Mouse (Mus musculus) embryonic facial prominence, embryonic 14.5 days (tissue): ENCODE measurements around the gene Rint1. TPM values are rescaled to one million over a fixed set of nuclear protein-coding genes. Genes with fewer than 3 reads are reported as not detected.

Experiments
- ATAC-seq: fragments of 200-750 bp; cut with Nextera tagmentation; 2 replicates; pipeline ENCODE4 v1.8.0; 2017; ENCODE audit warnings: low read depth, moderate number of reproducible peaks, moderate TSS enrichment
- DNase-seq: peaks from one replicate; pipeline ENCODE4 v3.0.0-alpha.2; 2015; ENCODE audit warnings: low spot score
- H3K27ac ChIP-seq: fragments of 300-500 bp; sonication (generic); replicated peaks from 2 replicates; pipeline ENCODE4 v1.5.1; 2014; ENCODE audit warnings: low read depth, mild to moderate bottlenecking, low read length, moderate library complexity
- H3K27me3 ChIP-seq: fragments of 300-500 bp; sonication (generic); replicated peaks from 2 replicates; pipeline ENCODE4 v1.6.1; 2014; ENCODE audit warnings: low read length; ENCODE audit not compliant: control insufficient read depth, insufficient read depth
- H3K36me3 ChIP-seq: fragments of 300-500 bp; sonication (generic); 2 replicates; pipeline ENCODE4 v1.6.1; 2014; ENCODE audit warnings: low read length, mixed read lengths; ENCODE audit not compliant: control insufficient read depth, insufficient read depth
- H3K4me1 ChIP-seq: fragments of 300-500 bp; sonication (generic); 2 replicates; pipeline ENCODE4 v1.6.1; 2014; ENCODE audit warnings: antibody characterized with exemption, low read length; ENCODE audit not compliant: control insufficient read depth, insufficient read depth
- H3K4me2 ChIP-seq: fragments of 300-500 bp; sonication (generic); 2 replicates; pipeline ENCODE4 v1.6.1; 2014; ENCODE audit warnings: low read depth, mild to moderate bottlenecking, low read length, moderate library complexity, mixed read lengths
- H3K4me3 ChIP-seq: fragments of 300-500 bp; sonication (generic); 2 replicates; pipeline ENCODE4 v1.5.1; 2014; ENCODE audit warnings: low read depth, mild to moderate bottlenecking, low read length
- H3K9ac ChIP-seq: fragments of 300-500 bp; sonication (generic); 2 replicates; pipeline ENCODE4 v1.6.1; 2014; ENCODE audit warnings: low read depth, mild to moderate bottlenecking, low read length, moderate library complexity, mixed read lengths
- H3K9me3 ChIP-seq: fragments of 300-500 bp; sonication (generic); 2 replicates; pipeline ENCODE4 v1.6.1; 2016; ENCODE audit warnings: low read length; ENCODE audit not compliant: control insufficient read depth
- WGBS: fragments of 180-500 bp; shearing (Covaris S2); extraction: QIAGEN DNeasy Blood & Tissue Kit; methylation state at CpG from one replicate; pipeline ENCODE4 v1.1.7; 2014; 5-methylcytosine and 5-hydroxymethylcytosine counted together
- polyA plus RNA-seq: library from polyadenylated mRNA; unstranded; fragments of >200 nt; fragmentation: Nextera tagmentation; extraction: Ambion mirVana; gene quantifications from 2 replicates; pipeline ENCODE4 v1.2.1, GENCODE M21; 2014

Gene Rint1
- polyA plus RNA-seq, 1 experiment from 2014 or later, result 27.1 TPM

DNA sequence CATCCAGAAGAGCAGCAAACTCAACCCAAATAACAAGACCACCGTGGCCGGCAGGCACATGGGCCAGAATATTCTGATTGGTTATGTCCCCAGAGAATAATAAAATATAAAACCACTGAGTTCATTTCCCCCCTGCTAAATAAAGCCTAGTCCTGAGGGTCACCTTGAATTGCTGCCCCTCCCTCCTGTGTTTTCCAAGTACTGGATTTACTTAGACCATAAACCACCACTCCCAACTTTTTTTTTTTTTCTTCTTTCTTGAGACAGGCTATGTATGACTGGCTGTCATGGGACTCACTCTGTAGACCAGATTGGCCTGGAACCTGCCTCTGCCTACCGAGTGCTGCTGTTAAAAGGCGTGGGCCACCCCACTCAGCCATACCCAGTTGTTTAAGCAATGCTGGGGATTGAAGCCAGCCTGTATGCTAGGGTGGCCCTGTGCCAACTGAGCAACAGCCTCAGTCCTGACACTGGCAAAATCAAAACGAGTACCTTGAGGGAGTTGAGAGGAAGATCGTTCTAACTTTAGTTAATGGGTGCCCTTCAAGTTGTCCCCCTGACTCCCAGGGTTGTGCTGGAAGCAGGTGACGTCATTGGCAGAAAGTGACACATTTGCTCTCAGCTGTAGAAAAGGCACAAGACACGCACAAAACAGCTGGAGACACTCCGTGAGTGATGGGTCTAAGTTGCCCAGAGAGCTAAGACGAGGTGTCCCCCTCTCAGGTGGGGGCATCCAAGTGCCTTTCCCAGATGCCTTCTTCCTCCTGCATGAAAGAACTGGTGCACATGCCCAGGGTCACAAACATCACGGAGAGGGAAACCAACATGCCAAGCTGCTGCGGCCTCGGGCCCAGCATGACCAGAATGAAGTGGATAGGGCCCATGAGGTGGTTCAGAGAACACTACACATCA lies 76.8 kb downstream of the Rint1 start:
- no peak overlapping the region for H3K4me2 ChIP-seq
- H3K9ac ChIP-seq, result no peak overlapping the region
- no peaks in the 10 kb centered on the region for H3K27me3 ChIP-seq
- H3K4me1 ChIP-seq, result no peaks in the 10 kb centered on the region
- DNase-seq (no peak), ATAC-seq (no peak; the same call in 1 of the 2 replicates)
- no peak overlapping the region for H3K27ac ChIP-seq
- H3K4me3 ChIP-seq, result no peak overlapping the region
- 0 out of 2 replicates have a peak, but pooled peaks cover 3% of the 10 kb centered on the region for H3K36me3 ChIP-seq
- WGBS, result 81% methylated on average over 13 of the region's 13 CpGs
- no peaks in the 10 kb centered on the region for H3K9me3 ChIP-seq

- H3K9me3 ChIP-seq, result no peaks in the 10 kb centered on the region
- DNase-seq, result no peak
- 90% methylated on average over 5 of the region's 5 CpGs for WGBS
Observed at GRCm38 (mm10) chr5:23865941-23866340, 78.4 kb downstream of the Rint1 start.

More at GRCm38 (mm10) chr5:23865941-23866340, 78.4 kb downstream of the Rint1 start:
- Histone ChIP-seq H3K27me3 (no peaks in the 10 kb centered on the region), H3K4me3 (no peak overlapping the region), H3K4me2 (no peak overlapping the region), H3K9ac (no peak overlapping the region), H3K4me1 (no peaks in the 10 kb centered on the region), H3K27ac (no peak overlapping the region), H3K36me3 (no peaks in the 10 kb centered on the region)
- ATAC-seq, result no peak

Other genes starting within 250 kb of the Rint1 start
- gene Srpk2, start 103.1 kb upstream of the Rint1 start, polyA plus RNA-seq, result 51.2 and 57.3 TPM in 2 replicates
- 24.5 and 26.9 TPM in 2 replicates for gene Pus7, start 4.0 kb upstream of the Rint1 start, polyA plus RNA-seq
- 104 and 120 TPM in 2 replicates for gene Tomm7, start 56.5 kb downstream of the Rint1 start, polyA plus RNA-seq
- 38.4 and 40.2 TPM in 2 replicates for gene Fam126a, start 243.0 kb downstream of the Rint1 start, polyA plus RNA-seq